Mouse (Mus musculus): ENCODE measurements at regions not wholly inside any gene's neighbourhood (a gene's known extent, or its start where the extent isn't known, plus 50 kb on each side); places are given as distances from the start of the nearest gene placed in this dataset.

GRCm38 (mm10) chr16:71622664-71623063 lies 685.4 kb upstream of the Robo1 start:
- in situ Hi-C loops (cut with MboI, MseI): no loop called here

GRCm38 (mm10) chr16:71640361-71640760 lies 667.7 kb upstream of the Robo1 start:
- in situ Hi-C loops (cut with MboI, MseI): no loop called here

- in situ Hi-C loops (cut with MboI, MseI): no loop called here
Measured at GRCm38 (mm10) chr16:71643223-71643622, 664.9 kb upstream of the Robo1 start.

- in situ Hi-C loops (cut with MboI, MseI): no loop called here
Measured at GRCm38 (mm10) chr16:71678075-71678701, 629.9 kb upstream of the Robo1 start.

GRCm38 (mm10) chr16:71693464-71693863 lies 614.6 kb upstream of the Robo1 start:
- in situ Hi-C loops (cut with MboI, MseI): no loop called here

GRCm38 (mm10) chr16:71705846-71706245 lies 602.3 kb upstream of the Robo1 start:
- in situ Hi-C loops (cut with MboI, MseI): no loop called here

GRCm38 (mm10) chr16:71709684-71710083 lies 598.4 kb upstream of the Robo1 start:
- in situ Hi-C loops (cut with MboI, MseI): no loop called here

GRCm38 (mm10) chr16:71711879-71712278 lies 596.2 kb upstream of the Robo1 start:
- in situ Hi-C loops (cut with MboI, MseI): no loop called here

GRCm38 (mm10) chr16:71717207-71717606 lies 590.9 kb upstream of the Robo1 start:
- in situ Hi-C loops (cut with MboI, MseI): no loop called here

- in situ Hi-C loops (cut with MboI, MseI): no loop called here
Measured at GRCm38 (mm10) chr16:71724898-71725297, 583.2 kb upstream of the Robo1 start.

GRCm38 (mm10) chr16:71737941-71738340 lies 570.2 kb upstream of the Robo1 start:
- in situ Hi-C loops (cut with MboI, MseI): no loop called here

- in situ Hi-C loops (cut with MboI, MseI): no loop called here
Measured at GRCm38 (mm10) chr16:71739104-71739503, 569.0 kb upstream of the Robo1 start.

GRCm38 (mm10) chr16:71780945-71781344 lies 527.2 kb upstream of the Robo1 start:
- in situ Hi-C loops (cut with MboI, MseI): no loop called here

- in situ Hi-C loops (cut with MboI, MseI): no loop called here
Measured at GRCm38 (mm10) chr16:71812840-71813239, 495.3 kb upstream of the Robo1 start.

GRCm38 (mm10) chr16:71835325-71835724 lies 472.8 kb upstream of the Robo1 start:
- in situ Hi-C loops (cut with MboI, MseI): no loop called here

- in situ Hi-C loops (cut with MboI, MseI): no loop called here
Measured at GRCm38 (mm10) chr16:71850097-71850496, 458.0 kb upstream of the Robo1 start.

GRCm38 (mm10) chr16:71851590-71852190 lies 456.4 kb upstream of the Robo1 start:
- in situ Hi-C loops (cut with MboI, MseI): no loop called here

GRCm38 (mm10) chr16:71857877-71858276 lies 450.2 kb upstream of the Robo1 start:
- in situ Hi-C loops (cut with MboI, MseI): no loop called here

- in situ Hi-C loops (cut with MboI, MseI): no loop called here
Measured at GRCm38 (mm10) chr16:71860205-71860604, 447.9 kb upstream of the Robo1 start.

GRCm38 (mm10) chr16:71885701-71886100 lies 422.4 kb upstream of the Robo1 start:
- in situ Hi-C loops (cut with MboI, MseI): no loop called here

- in situ Hi-C loops (cut with MboI, MseI): no loop called here
Measured at GRCm38 (mm10) chr16:71889679-71890078, 418.4 kb upstream of the Robo1 start.

- in situ Hi-C loops (cut with MboI, MseI): no loop called here
Measured at GRCm38 (mm10) chr16:71923111-71923510, 385.0 kb upstream of the Robo1 start.

GRCm38 (mm10) chr16:71944165-71944564 lies 363.9 kb upstream of the Robo1 start:
- in situ Hi-C loops (cut with MboI, MseI): no loop called here

GRCm38 (mm10) chr16:71944846-71945245 lies 363.3 kb upstream of the Robo1 start:
- in situ Hi-C loops (cut with MboI, MseI): no loop called here
